Mouse (Mus musculus): ENCODE data around the gene Rad23a. TPM values are rescaled to one million over a fixed set of nuclear protein-coding genes. Genes with fewer than 3 reads are reported as not detected.

Gene Rad23a
- total RNA-seq, 1 experiment, result 76.7 TPM

DNA sequence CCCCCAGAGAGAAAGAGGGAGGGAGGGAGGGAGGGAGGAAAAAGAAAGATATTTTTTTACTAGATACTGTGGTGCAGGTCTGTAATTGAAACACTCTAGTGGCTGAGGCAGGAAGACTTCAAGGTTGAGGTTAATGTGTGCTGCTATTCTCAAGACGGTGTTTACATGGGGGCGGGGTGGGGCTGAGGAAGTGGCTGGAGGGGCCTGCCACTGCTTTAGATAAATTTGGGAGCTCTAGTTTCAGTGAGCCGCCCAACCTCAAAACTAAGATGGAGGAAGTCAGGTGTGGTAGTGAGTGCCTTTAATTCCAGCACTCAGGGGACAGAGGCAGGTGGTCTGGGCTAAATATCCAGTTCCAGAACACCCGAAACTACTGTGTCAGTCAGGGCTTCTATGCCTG is 14.8 kb downstream of the Rad23a start:
- in situ Hi-C loops (cut with MboI; ENCODE audit: low sequenced_read_pairs in 2 of 2, unreplicated experiment in 2 of 2), result no loop called here
- no peak for DNase-seq (ENCODE audit: low read depth, low spot score)
- H3K27ac ChIP-seq (ENCODE audit: insufficient read depth, low read depth, low read length, poor library complexity, severe bottlenecking), result no peak overlapping the region
- H3K4me3 ChIP-seq (ENCODE audit: insufficient read depth in 1 of 2, low read depth in 1 of 2, low read length in 2 of 2, poor library complexity in 1 of 2, severe bottlenecking in 1 of 2), result no peak overlapping the region
- no peaks in the 10 kb centered on the region for H3K9me3 ChIP-seq (ENCODE audit: control insufficient read depth, insufficient read depth, low read depth, low read length)
- H3K36me3 ChIP-seq (ENCODE audit: control insufficient read depth, insufficient read depth, low read length, poor library complexity, severe bottlenecking), result no peaks in the 10 kb centered on the region
- H3K4me1 ChIP-seq (ENCODE audit: control insufficient read depth in 2 of 2, insufficient read depth in 2 of 2, low read length in 2 of 2, poor library complexity in 1 of 2), result no peaks in the 10 kb centered on the region
- no peak overlapping the region for H3K9ac ChIP-seq (ENCODE audit: insufficient read depth, low read depth, low read length, poor library complexity, severe bottlenecking)
- TF ChIP-seq CHD2 (IDR thresholded peaks at IDR 0.05; ENCODE audit: low read depth, low read length), result no peak
- TF ChIP-seq HCFC1 (IDR thresholded peaks at IDR 0.05; ENCODE audit: borderline replicate concordance, insufficient read depth, low read length), result no peak
- TF ChIP-seq MAFK (IDR thresholded peaks at IDR 0.05; ENCODE audit: insufficient read depth, low read depth, low read length), result no peak
- TF ChIP-seq ZNF384 (IDR thresholded peaks at IDR 0.05; ENCODE audit: low read depth, low read length), result no peak
- TF ChIP-seq ZC3H11A (IDR thresholded peaks at IDR 0.05; ENCODE audit: borderline replicate concordance, low read depth, low read length), result no peak

DNA sequence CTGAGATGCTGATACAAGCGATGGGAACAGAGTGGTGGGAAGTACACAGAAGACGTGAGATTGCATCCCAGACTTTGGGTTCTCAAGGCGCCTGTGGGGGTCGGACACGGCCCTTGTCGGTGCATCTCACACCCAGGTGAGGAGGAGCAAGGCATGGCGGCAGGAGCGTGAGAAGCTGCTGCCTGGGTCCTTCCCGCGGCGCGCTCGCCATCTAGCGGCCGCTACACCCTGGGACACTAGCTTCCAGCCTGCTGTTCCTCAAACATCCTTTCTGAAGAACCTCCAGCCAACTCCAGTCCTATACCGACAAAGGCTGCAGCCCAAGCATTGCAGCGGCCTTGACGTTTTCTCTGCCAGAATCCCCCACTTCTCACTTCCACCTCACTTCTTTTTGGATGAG is 16.8 kb downstream of the Rad23a start:
- Histone ChIP-seq H3K9ac (ENCODE audit: insufficient read depth, low read depth, low read length, poor library complexity, severe bottlenecking) (no peak overlapping the region), H3K27ac (ENCODE audit: insufficient read depth, low read depth, low read length, poor library complexity, severe bottlenecking) (no peak overlapping the region), H3K4me1 (ENCODE audit: control insufficient read depth in 2 of 2, insufficient read depth in 2 of 2, low read length in 2 of 2, poor library complexity in 1 of 2) (no peaks in the 10 kb centered on the region), H3K36me3 (ENCODE audit: control insufficient read depth, insufficient read depth, low read length, poor library complexity, severe bottlenecking) (no peaks in the 10 kb centered on the region), H3K4me3 (ENCODE audit: insufficient read depth in 1 of 2, low read depth in 1 of 2, low read length in 2 of 2, poor library complexity in 1 of 2, severe bottlenecking in 1 of 2) (no peak overlapping the region), H3K9me3 (ENCODE audit: control insufficient read depth, insufficient read depth, low read depth, low read length) (no peaks in the 10 kb centered on the region)
- no peak for DNase-seq (ENCODE audit: low read depth, low spot score)
- TF ChIP-seq CHD2 (IDR thresholded peaks at IDR 0.05; ENCODE audit: low read depth, low read length), result no peak
- no peak for TF ChIP-seq HCFC1 (IDR thresholded peaks at IDR 0.05; ENCODE audit: borderline replicate concordance, insufficient read depth, low read length)
- TF ChIP-seq MAFK (IDR thresholded peaks at IDR 0.05; ENCODE audit: insufficient read depth, low read depth, low read length), result no peak
- TF ChIP-seq ZC3H11A (IDR thresholded peaks at IDR 0.05; ENCODE audit: borderline replicate concordance, low read depth, low read length), result no peak
- no peak for TF ChIP-seq ZNF384 (IDR thresholded peaks at IDR 0.05; ENCODE audit: low read depth, low read length)
- in situ Hi-C loops (cut with MboI; ENCODE audit: low sequenced_read_pairs in 2 of 2, unreplicated experiment in 2 of 2), result no loop called here

DNA sequence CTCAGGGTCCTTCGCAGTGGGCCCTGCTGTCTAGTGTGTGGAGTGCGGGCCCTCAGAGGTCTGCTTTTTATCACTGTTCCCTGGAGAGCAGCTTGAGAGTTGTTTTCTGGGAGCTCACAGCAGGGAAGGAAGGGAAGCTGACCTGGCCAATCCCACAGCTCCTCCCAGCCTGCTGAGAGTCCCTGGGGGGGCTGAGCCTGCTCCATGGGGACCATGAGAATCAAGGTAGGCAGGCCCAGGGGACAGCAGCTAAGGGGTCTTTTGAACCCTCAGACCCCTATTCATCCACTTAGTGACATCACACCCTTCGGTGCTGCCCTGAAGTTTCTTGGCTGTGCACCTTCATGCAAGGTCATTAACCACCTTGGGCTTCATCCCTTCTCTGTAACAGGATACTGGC is 17.7 kb downstream of the Rad23a start, which contains the start of gene Dand5:
Gene Dand5, minus strand, starts transcription at position 101 of the 400 bp plus-strand sequence.
- Histone ChIP-seq H3K4me3 (ENCODE audit: insufficient read depth in 1 of 2, low read depth in 1 of 2, low read length in 2 of 2, poor library complexity in 1 of 2, severe bottlenecking in 1 of 2) (no peak within 1 kb of the TSS), H3K36me3 (ENCODE audit: control insufficient read depth, insufficient read depth, low read length, poor library complexity, severe bottlenecking) (no peaks in the 10 kb centered on the region), H3K9ac (ENCODE audit: insufficient read depth, low read depth, low read length, poor library complexity, severe bottlenecking) (no peak within 1 kb of the TSS), H3K4me1 (ENCODE audit: control insufficient read depth in 2 of 2, insufficient read depth in 2 of 2, low read length in 2 of 2, poor library complexity in 1 of 2) (no peaks in the 10 kb centered on the region), H3K27ac (ENCODE audit: insufficient read depth, low read depth, low read length, poor library complexity, severe bottlenecking) (no peak within 1 kb of the TSS), H3K9me3 (ENCODE audit: control insufficient read depth, insufficient read depth, low read depth, low read length) (no peaks in the 10 kb centered on the region)
- in situ Hi-C loops (cut with MboI; ENCODE audit: low sequenced_read_pairs in 2 of 2, unreplicated experiment in 2 of 2), result no loop called here
- TF ChIP-seq ZNF384 (IDR thresholded peaks at IDR 0.05; ENCODE audit: low read depth, low read length), result no peak
- TF ChIP-seq CHD2 (IDR thresholded peaks at IDR 0.05; ENCODE audit: low read depth, low read length), result no peak
- no peak for TF ChIP-seq ZC3H11A (IDR thresholded peaks at IDR 0.05; ENCODE audit: borderline replicate concordance, low read depth, low read length)
- TF ChIP-seq MAFK (IDR thresholded peaks at IDR 0.05; ENCODE audit: insufficient read depth, low read depth, low read length), result no peak
- no peak for TF ChIP-seq HCFC1 (IDR thresholded peaks at IDR 0.05; ENCODE audit: borderline replicate concordance, insufficient read depth, low read length)
- no peak for DNase-seq (ENCODE audit: low read depth, low spot score)

DNA sequence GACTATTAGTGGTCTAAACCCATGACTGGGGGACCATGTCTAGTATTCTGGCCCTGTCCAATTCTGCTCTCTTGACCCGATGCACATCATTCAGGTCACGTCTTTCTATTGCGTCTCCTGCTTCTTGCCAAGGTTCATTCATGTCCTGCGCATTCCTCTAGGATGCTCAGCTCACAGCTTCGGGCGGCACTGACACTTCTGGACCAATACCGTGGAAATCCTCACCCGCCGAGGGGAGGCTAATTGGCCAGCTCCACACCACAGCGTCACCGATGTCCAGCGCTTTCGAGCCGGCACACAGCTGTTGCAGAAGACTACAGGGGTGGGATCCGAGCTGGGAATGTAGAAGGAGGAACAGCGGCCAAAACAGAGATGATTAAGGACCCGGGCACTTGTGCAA is 24.3 kb downstream of the Rad23a start:
- in situ Hi-C loops (cut with MboI; ENCODE audit: low sequenced_read_pairs in 2 of 2, unreplicated experiment in 2 of 2), result loop anchor here (5.0 to 10.0 kb wide), 2 partner anchors 111 to 119 kb away; partner anchors contain the start of gene Lyl1 (in 1 of the 2)

More for the DNA sequence above, 24.3 kb downstream of the Rad23a start:
- Histone ChIP-seq H3K4me1 (ENCODE audit: control insufficient read depth in 2 of 2, insufficient read depth in 2 of 2, low read length in 2 of 2, poor library complexity in 1 of 2) (no peaks in the 10 kb centered on the region; a peak in 1 of 4 replicates), H3K9ac (ENCODE audit: insufficient read depth, low read depth, low read length, poor library complexity, severe bottlenecking) (no peak overlapping the region), H3K4me3 (ENCODE audit: insufficient read depth in 1 of 2, low read depth in 1 of 2, low read length in 2 of 2, poor library complexity in 1 of 2, severe bottlenecking in 1 of 2) (no peak overlapping the region), H3K9me3 (ENCODE audit: control insufficient read depth, insufficient read depth, low read depth, low read length) (no peaks in the 10 kb centered on the region), H3K27ac (ENCODE audit: insufficient read depth, low read depth, low read length, poor library complexity, severe bottlenecking) (no peak overlapping the region), H3K36me3 (ENCODE audit: control insufficient read depth, insufficient read depth, low read length, poor library complexity, severe bottlenecking) (no peaks in the 10 kb centered on the region)
- TF ChIP-seq MAFK (IDR thresholded peaks at IDR 0.05; ENCODE audit: insufficient read depth, low read depth, low read length) (no peak), ZC3H11A (IDR thresholded peaks at IDR 0.05; ENCODE audit: borderline replicate concordance, low read depth, low read length) (no peak), CHD2 (IDR thresholded peaks at IDR 0.05; ENCODE audit: low read depth, low read length) (no peak), ZNF384 (IDR thresholded peaks at IDR 0.05; ENCODE audit: low read depth, low read length) (no peak)
- no peak for DNase-seq (ENCODE audit: low read depth, low spot score)

Data from ES-E14 (cell line).